Mouse (Mus musculus) MEL (cell line): ENCODE data around the gene Bcar1. TPM values are rescaled to one million over a fixed set of nuclear protein-coding genes. Genes with fewer than 3 reads are reported as not detected.

Source experiments
- DNase-seq: peaks from one replicate; pipeline ENCODE4 v3.0.0; 2011; ENCODE audit warnings: low read depth, low spot score
- H3K27ac ChIP-seq: 2 replicates; pipeline ENCODE4 v1.5.1; 2012; ENCODE audit warnings: low read depth, mild to moderate bottlenecking, control low read depth, low read length, moderate library complexity; ENCODE audit not compliant: control insufficient read depth
- H3K27me3 ChIP-seq, 2 experiments: fragments of 150-350 bp in 1 of 2; sonication (generic) in 1 of 2; 2 replicates each; pipeline ENCODE4 v1.6.1; 2012; ENCODE audit warnings: low read length in 2 of 2, mild to moderate bottlenecking in 2 of 2, improper control_type of control experiment in 1 of 2, moderate library complexity in 1 of 2; ENCODE audit not compliant: insufficient read depth in 2 of 2, control insufficient read depth in 1 of 2
- H3K36me3 ChIP-seq, 2 experiments: 2 replicates each; pipeline ENCODE4 v1.6.1; 2012 to 2014; ENCODE audit warnings: low read length in 2 of 2, improper control_type of control experiment in 1 of 2, inconsistent platforms in 1 of 2, mild to moderate bottlenecking in 1 of 2; ENCODE audit not compliant: insufficient read depth in 2 of 2, control insufficient read depth in 1 of 2
- H3K4me1 ChIP-seq, 2 experiments: fragments of 150-350 bp in 1 of 2; sonication (generic) in 1 of 2; 2 replicates each; pipeline ENCODE4 v1.6.1; 2012; ENCODE audit warnings: low read length in 2 of 2, improper control_type of control experiment in 1 of 2, mild to moderate bottlenecking in 1 of 2; ENCODE audit not compliant: insufficient read depth in 2 of 2, control insufficient read depth in 1 of 2
- H3K4me3 ChIP-seq, 2 experiments: fragments of 150-350 bp in 1 of 2; sonication (generic) in 1 of 2; 2 replicates each; pipeline ENCODE4 v1.5.1; 2012; ENCODE audit warnings: low read depth in 2 of 2, low read length in 2 of 2, mild to moderate bottlenecking in 2 of 2, moderate library complexity in 2 of 2, control low read depth in 1 of 2, improper control_type of control experiment in 1 of 2; ENCODE audit not compliant: control insufficient read depth in 1 of 2, insufficient read depth in 1 of 2
- H3K79me2 ChIP-seq: 2 replicates; pipeline ENCODE4 v1.6.1; 2012; ENCODE audit warnings: mild to moderate bottlenecking, low read length, moderate library complexity; ENCODE audit not compliant: control insufficient read depth, poor library complexity, insufficient read depth
- H3K9ac ChIP-seq: 2 replicates; pipeline ENCODE4 v1.6.1; 2012; ENCODE audit warnings: low read depth, mild to moderate bottlenecking, control low read depth, low read length, moderate library complexity; ENCODE audit not compliant: control insufficient read depth, poor library complexity, severe bottlenecking
- H3K9me3 ChIP-seq: fragments of 150-350 bp; sonication (generic); replicated peaks from 2 replicates; pipeline ENCODE4 v1.6.1; 2012; ENCODE audit warnings: mild to moderate bottlenecking, low read length, improper control_type of control experiment, moderate library complexity; ENCODE audit not compliant: insufficient read depth
- CHD2 ChIP-seq: IDR thresholded peaks from 2 replicates; pipeline ENCODE4 v1.6.1; 2011; ENCODE audit warnings: low read length, improper control_type of control experiment
- CTCF ChIP-seq, 3 experiments: IDR thresholded peaks in 2 of 3; conservative IDR thresholded peaks in 1 of 3; 2 replicates each; pipeline ENCODE4 v1.5.1; 2011 to 2012; ENCODE audit warnings: low read length in 3 of 3, low read depth in 2 of 3, mild to moderate bottlenecking in 2 of 3, improper control_type of control experiment in 1 of 3, inconsistent platforms in 1 of 3, mixed read lengths in 1 of 3, moderate library complexity in 1 of 3; ENCODE audit not compliant: control insufficient read depth in 1 of 3, insufficient read depth in 1 of 3, poor library complexity in 1 of 3, severe bottlenecking in 1 of 3
- E2F4 ChIP-seq: IDR thresholded peaks from 2 replicates; pipeline ENCODE4 v1.6.1; 2011; ENCODE audit warnings: low read depth, low read length, improper control_type of control experiment, borderline replicate concordance
- HCFC1 ChIP-seq: IDR thresholded peaks from 2 replicates; pipeline ENCODE4 v1.6.1; 2012; ENCODE audit warnings: low read depth, mild to moderate bottlenecking, inconsistent platforms, low read length, improper control_type of control experiment, moderate library complexity
- JUND ChIP-seq: IDR thresholded peaks from 2 replicates; pipeline ENCODE4 v1.6.1; 2011; ENCODE audit warnings: low read depth, mild to moderate bottlenecking, improper control_type of control experiment, low read length
- MYB ChIP-seq: IDR thresholded peaks from 2 replicates; pipeline ENCODE4 v1.6.1; 2011; ENCODE audit warnings: mild to moderate bottlenecking, low read depth, low read length, improper control_type of control experiment
- POLR2AphosphoS5 ChIP-seq: IDR thresholded peaks from 2 replicates; pipeline ENCODE4 v1.6.1; 2012; ENCODE audit warnings: low read depth, borderline replicate concordance, mild to moderate bottlenecking, inconsistent platforms, low read length, moderate library complexity, mixed read lengths
- SIN3A ChIP-seq: IDR thresholded peaks from 2 replicates; pipeline ENCODE4 v1.6.1; 2012; ENCODE audit warnings: low read length, improper control_type of control experiment, inconsistent platforms
- SMC3 ChIP-seq: IDR thresholded peaks from 2 replicates; pipeline ENCODE4 v1.6.1; 2011; ENCODE audit warnings: low read depth, low read length, improper control_type of control experiment
- TAL1 ChIP-seq: IDR thresholded peaks from 2 replicates; pipeline ENCODE4 v1.6.1; 2012; ENCODE audit warnings: mild to moderate bottlenecking, inconsistent platforms, low read length, moderate library complexity, mixed read lengths
- TCF12 ChIP-seq: IDR thresholded peaks from 2 replicates; pipeline ENCODE4 v1.6.1; 2014; ENCODE audit warnings: low read depth, mild to moderate bottlenecking, inconsistent platforms, low read length, improper control_type of control experiment, moderate library complexity
- USF2 ChIP-seq, 2 experiments: IDR thresholded peaks; 2 replicates each; pipeline ENCODE4 v1.6.1; 2011 to 2012; ENCODE audit warnings: improper control_type of control experiment in 2 of 2, low read length in 2 of 2, borderline replicate concordance in 1 of 2, inconsistent platforms in 1 of 2, low read depth in 1 of 2, mild to moderate bottlenecking in 1 of 2; ENCODE audit not compliant: insufficient read depth in 1 of 2
- ZC3H11A ChIP-seq: IDR thresholded peaks from 2 replicates; pipeline ENCODE4 v1.6.1; 2012; ENCODE audit warnings: low read depth, mild to moderate bottlenecking, inconsistent platforms, low read length, improper control_type of control experiment
- ZKSCAN1 ChIP-seq: IDR thresholded peaks from 2 replicates; pipeline ENCODE4 v1.6.1; 2012; ENCODE audit warnings: low read depth, mild to moderate bottlenecking, inconsistent platforms, low read length, improper control_type of control experiment, moderate library complexity
- polyA plus RNA-seq, 2 experiments: library from polyadenylated mRNA; stranded (reverse) in 1 of 2; unstranded in 1 of 2; fragments of >175 nt in 1 of 2; fragments of >200 nt in 1 of 2; gene quantifications; 2 replicates each; pipeline versions ENCODE4 v1.2.1 to v1.2.4; 2012; ENCODE audit warnings: low replicate concordance in 2 of 2, low read depth in 1 of 2; ENCODE audit not compliant: insufficient read length in 2 of 2, insufficient read depth in 1 of 2, missing spikeins in 1 of 2
- total RNA-seq: library from RNA; depleted of rRNA; stranded (reverse); fragments of 300-350 nt; gene quantifications from 2 replicates; pipeline ENCODE4 v1.2.3, GENCODE M21; 2012

The Bcar1 gene
- total and polyA plus RNA-seq, 3 experiments = 6.5 to 17.4 TPM; not detected in 1

GRCm38 (mm10) chr8:111758817-111759216, 15.2 kb upstream of the Bcar1 start:
- H3K27ac ChIP-seq = no peak overlapping the region
- TF ChIP-seq CTCF (IDR thresholded peaks at IDR 0.05 in 2 of 3, conservative IDR thresholded peaks at IDR 0.05 in 1 of 3; ENCODE audit: control insufficient read depth in 1 of 3, insufficient read depth in 1 of 3, low read depth in 2 of 3, low read length in 3 of 3, poor library complexity in 1 of 3, severe bottlenecking in 1 of 3) = no peak
- no peak for TF ChIP-seq MYB
- peaks cover 0 to 5% of the 10 kb centered on the region in 2 experiments; a peak in 1 of 4 replicates for H3K36me3 ChIP-seq
- no peak overlapping the region for H3K9ac ChIP-seq
- no peak overlapping the region for H3K4me3 ChIP-seq
- no peaks in the 10 kb centered on the region for H3K79me2 ChIP-seq
- no peaks in the 10 kb centered on the region for H3K9me3 ChIP-seq
- no peaks in the 10 kb centered on the region for H3K27me3 ChIP-seq
- DNase-seq = no peak
- peaks cover 5 to 7% of the 10 kb centered on the region in 2 experiments for H3K4me1 ChIP-seq

GRCm38 (mm10) chr8:111757599-111757998, 14.0 kb upstream of the Bcar1 start:
- TF ChIP-seq TAL1 (no peak), USF2 (IDR thresholded peaks at IDR 0.05; ENCODE audit: borderline replicate concordance in 1 of 2, insufficient read depth in 1 of 2, low read depth in 1 of 2, low read length in 2 of 2) (no peak), E2F4 (no peak), CHD2 (no peak), HCFC1 (no peak), TCF12 (no peak)
- Histone ChIP-seq H3K79me2 (no peaks in the 10 kb centered on the region), H3K4me3 (no peak overlapping the region), H3K4me1 (peaks cover 5 to 8% of the 10 kb centered on the region in 2 experiments), H3K36me3 (peaks cover 0 to 6% of the 10 kb centered on the region in 2 experiments; a peak in 1 of 4 replicates), H3K27ac (no peak overlapping the region), H3K27me3 (no peaks in the 10 kb centered on the region), H3K9me3 (no peaks in the 10 kb centered on the region), H3K9ac (no peak overlapping the region)
- DNase-seq = no peak

DNA sequence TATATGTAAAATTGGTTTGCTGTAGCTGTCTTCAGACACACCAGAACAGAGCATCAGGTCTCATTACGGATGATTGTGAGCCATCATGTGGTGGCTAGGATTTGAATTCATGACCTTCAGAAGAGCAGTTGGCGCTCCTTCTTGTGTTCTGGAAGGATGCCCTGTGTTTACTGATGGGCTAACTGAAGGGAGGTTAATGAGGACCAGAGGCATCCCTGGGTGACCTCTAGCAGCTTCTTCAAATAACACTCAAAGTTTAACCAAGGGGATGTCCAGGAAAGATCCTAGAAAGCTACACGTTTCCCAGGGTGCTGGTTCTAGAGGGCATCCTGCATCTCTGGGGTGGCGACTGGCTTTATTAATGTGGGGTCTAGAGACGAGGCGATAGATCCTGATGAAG, 11.1 kb upstream of the Bcar1 start:
- H3K79me2 ChIP-seq = no peaks in the 10 kb centered on the region
- no peaks in the 10 kb centered on the region for H3K27me3 ChIP-seq
- H3K9ac ChIP-seq = no peak overlapping the region
- DNase-seq = no peak
- peaks cover 5 to 8% of the 10 kb centered on the region in 2 experiments for H3K4me1 ChIP-seq
- H3K4me3 ChIP-seq = no peak overlapping the region
- H3K36me3 ChIP-seq = peaks cover 0 to 6% of the 10 kb centered on the region in 2 experiments; a peak in 1 of 4 replicates
- H3K9me3 ChIP-seq = no peaks in the 10 kb centered on the region
- TF ChIP-seq JUND (no peak), ZC3H11A (no peak), SMC3 (no peak), ZKSCAN1 (no peak), POLR2AphosphoS5 (no peak), TCF12 (no peak), CTCF (IDR thresholded peaks at IDR 0.05 in 2 of 3, conservative IDR thresholded peaks at IDR 0.05 in 1 of 3; ENCODE audit: control insufficient read depth in 1 of 3, insufficient read depth in 1 of 3, low read depth in 2 of 3, low read length in 3 of 3, poor library complexity in 1 of 3, severe bottlenecking in 1 of 3) (no peak), USF2 (IDR thresholded peaks at IDR 0.05; ENCODE audit: borderline replicate concordance in 1 of 2, insufficient read depth in 1 of 2, low read depth in 1 of 2, low read length in 2 of 2) (no peak), SIN3A (no peak)
- TF ChIP-seq, all 39 proteins: peak for 0
- H3K27ac ChIP-seq = no peak overlapping the region
